Mouse (Mus musculus): ENCODE results near the gene Depdc5. TPM values are rescaled to one million over a fixed set of nuclear protein-coding genes. Genes with fewer than 3 reads are reported as not detected.

Gene Depdc5
- polyA plus RNA-seq, 1 experiment from 2014 or later, result 29.5 TPM

- H3K4me2 ChIP-seq, result no peak overlapping the region
- H3K27me3 ChIP-seq (ENCODE audit: insufficient read depth, low read length), result no peaks in the 10 kb centered on the region
- DNase-seq (no peak), ATAC-seq (ENCODE audit: insufficient read depth) (no peak)
- WGBS, result 58% methylated on average over 4 of the region's 4 CpGs
- H3K9ac ChIP-seq, result no peak overlapping the region
- no peaks in the 10 kb centered on the region for H3K9me3 ChIP-seq (ENCODE audit: low read depth, low read length)
- H3K36me3 ChIP-seq (ENCODE audit: insufficient read depth), result no peaks in the 10 kb centered on the region
- no peak for TF ChIP-seq CTCF (IDR thresholded peaks at IDR 0.05; ENCODE audit: low read depth)
- no peak overlapping the region for H3K27ac ChIP-seq (ENCODE audit: low read depth)
- H3K4me3 ChIP-seq (ENCODE audit: low read depth, low read length), result no peak overlapping the region
- no peaks in the 10 kb centered on the region for H3K4me1 ChIP-seq (ENCODE audit: insufficient read depth)
Observed at GRCm38 (mm10) chr5:33007371-33007770, 143.9 kb downstream of the Depdc5 start.

- Histone ChIP-seq H3K4me1 (ENCODE audit: insufficient read depth) (no peaks in the 10 kb centered on the region), H3K27me3 (ENCODE audit: insufficient read depth, low read length) (no peaks in the 10 kb centered on the region), H3K36me3 (ENCODE audit: insufficient read depth) (no peaks in the 10 kb centered on the region), H3K9me3 (ENCODE audit: low read depth, low read length) (no peaks in the 10 kb centered on the region), H3K4me2 (no peak overlapping the region), H3K9ac (no peak overlapping the region), H3K4me3 (ENCODE audit: low read depth, low read length) (no peak overlapping the region), H3K27ac (ENCODE audit: low read depth) (no peak overlapping the region)
- no peak for TF ChIP-seq CTCF (IDR thresholded peaks at IDR 0.05; ENCODE audit: low read depth)
- WGBS, result 55% methylated on average over 2 of the region's 2 CpGs
- ATAC-seq (ENCODE audit: insufficient read depth) (no peak), DNase-seq (no peak)
Observed at GRCm38 (mm10) chr5:33009301-33009700, 145.8 kb downstream of the Depdc5 start.

GRCm38 (mm10) chr5:33009818-33010812, 146.6 kb downstream of the Depdc5 start:
- ATAC-seq (ENCODE audit: insufficient read depth) (no peak), DNase-seq (no peak)
- Histone ChIP-seq H3K4me1 (ENCODE audit: insufficient read depth) (no peaks in the 10 kb centered on the region), H3K27ac (ENCODE audit: low read depth) (no peak overlapping the region), H3K36me3 (ENCODE audit: insufficient read depth) (no peaks in the 10 kb centered on the region), H3K9me3 (ENCODE audit: low read depth, low read length) (no peaks in the 10 kb centered on the region), H3K9ac (no peak overlapping the region), H3K4me3 (ENCODE audit: low read depth, low read length) (no peak overlapping the region), H3K4me2 (no peak overlapping the region), H3K27me3 (ENCODE audit: insufficient read depth, low read length) (no peaks in the 10 kb centered on the region)
- TF ChIP-seq CTCF (IDR thresholded peaks at IDR 0.05; ENCODE audit: low read depth), result no peak
- 70% methylated on average over 14 of the region's 14 CpGs for WGBS

GRCm38 (mm10) chr5:33011132-33012106, 147.9 kb downstream of the Depdc5 start:
- Histone ChIP-seq H3K36me3 (ENCODE audit: insufficient read depth) (no peaks in the 10 kb centered on the region), H3K4me2 (no peak overlapping the region)

GRCm38 (mm10) chr5:33014096-33014495, 150.6 kb downstream of the Depdc5 start:
- ATAC-seq (ENCODE audit: insufficient read depth), result no peak
- no peaks in the 10 kb centered on the region for H3K27me3 ChIP-seq (ENCODE audit: insufficient read depth, low read length)
- H3K9ac ChIP-seq, result no peak overlapping the region
- H3K4me2 ChIP-seq, result no peak overlapping the region
- WGBS, result 72% methylated on average over 1 of the region's 1 CpGs
- H3K4me1 ChIP-seq (ENCODE audit: insufficient read depth), result no peaks in the 10 kb centered on the region
- no peak overlapping the region for H3K4me3 ChIP-seq (ENCODE audit: low read depth, low read length)
- H3K27ac ChIP-seq (ENCODE audit: low read depth), result no peak overlapping the region
- no peak for TF ChIP-seq CTCF (IDR thresholded peaks at IDR 0.05; ENCODE audit: low read depth)
- no peaks in the 10 kb centered on the region for H3K9me3 ChIP-seq (ENCODE audit: low read depth, low read length)
- no peak for DNase-seq
- no peaks in the 10 kb centered on the region for H3K36me3 ChIP-seq (ENCODE audit: insufficient read depth)

More at GRCm38 (mm10) chr5:33011132-33012106, 147.9 kb downstream of the Depdc5 start:
- Histone ChIP-seq H3K4me3 (ENCODE audit: low read depth, low read length) (no peak overlapping the region), H3K27me3 (ENCODE audit: insufficient read depth, low read length) (no peaks in the 10 kb centered on the region), H3K9me3 (ENCODE audit: low read depth, low read length) (no peaks in the 10 kb centered on the region), H3K4me1 (ENCODE audit: insufficient read depth) (no peaks in the 10 kb centered on the region), H3K9ac (no peak overlapping the region), H3K27ac (ENCODE audit: low read depth) (no peak overlapping the region)
- 36% methylated on average over 15 of the region's 15 CpGs for WGBS
- TF ChIP-seq CTCF (IDR thresholded peaks at IDR 0.05; ENCODE audit: low read depth), result no peak
- ATAC-seq (ENCODE audit: insufficient read depth) (no peak), DNase-seq (peak; percentile 43)

- Histone ChIP-seq H3K9me3 (ENCODE audit: low read depth, low read length) (no peaks in the 10 kb centered on the region), H3K9ac (no peak overlapping the region), H3K4me2 (no peak overlapping the region), H3K4me1 (ENCODE audit: insufficient read depth) (peaks cover 3% of the 10 kb centered on the region; the same call in 1 of the 2 replicates), H3K4me3 (ENCODE audit: low read depth, low read length) (no peak overlapping the region), H3K36me3 (ENCODE audit: insufficient read depth) (0 out of 2 replicates have a peak, but pooled peaks cover 3% of the 10 kb centered on the region), H3K27me3 (ENCODE audit: insufficient read depth, low read length) (no peaks in the 10 kb centered on the region), H3K27ac (ENCODE audit: low read depth) (no peak overlapping the region)
- WGBS, result 52% methylated on average over 5 of the region's 5 CpGs
- no peak for TF ChIP-seq CTCF (IDR thresholded peaks at IDR 0.05; ENCODE audit: low read depth)
- ATAC-seq (ENCODE audit: insufficient read depth) (no peak), DNase-seq (no peak)
Observed at GRCm38 (mm10) chr5:33015579-33015978, 152.1 kb downstream of the Depdc5 start.

Measured in lung, embryonic 14.5 days (tissue).